Mouse (Mus musculus): Measurements from ENCODE around the gene Large2. TPM values are rescaled to one million over a fixed set of nuclear protein-coding genes. Genes with fewer than 3 reads are reported as not detected.

Gene Large2
- total RNA-seq, 1 experiment from 2014 or later: 1.8 TPM

- peak; percentile 91 for ATAC-seq (replicated peaks; ENCODE audit: low read depth, poor library complexity, severe bottlenecking)
These were observed 492 bp upstream of the Large2 start for GRCm38 (mm10) chr2:92375099-92375623.

GRCm38 (mm10) chr2:92373437-92373813 is 1.2 kb downstream of the Large2 start:
- ATAC-seq (replicated peaks; ENCODE audit: low read depth, poor library complexity, severe bottlenecking): no peak

- no peak for ATAC-seq (replicated peaks; ENCODE audit: low read depth, poor library complexity, severe bottlenecking)
These were observed 1.8 kb downstream of the Large2 start for GRCm38 (mm10) chr2:92372767-92373436.

GRCm38 (mm10) chr2:92371971-92372690 is 2.5 kb downstream of the Large2 start:
- ATAC-seq (replicated peaks; ENCODE audit: low read depth, poor library complexity, severe bottlenecking): no peak

GRCm38 (mm10) chr2:92370821-92371805 is 3.6 kb downstream of the Large2 start:
- ATAC-seq (replicated peaks; ENCODE audit: low read depth, poor library complexity, severe bottlenecking): no peak

GRCm38 (mm10) chr2:92370375-92370774 is 4.3 kb downstream of the Large2 start:
- ATAC-seq (replicated peaks; ENCODE audit: low read depth, poor library complexity, severe bottlenecking): no peak

- ATAC-seq (replicated peaks; ENCODE audit: low read depth, poor library complexity, severe bottlenecking): no peak
These were observed 7.2 kb downstream of the Large2 start for GRCm38 (mm10) chr2:92367383-92368029.

- no peak for ATAC-seq (replicated peaks; ENCODE audit: low read depth, poor library complexity, severe bottlenecking)
These were observed 9.1 kb downstream of the Large2 start for GRCm38 (mm10) chr2:92365568-92365967.

- ATAC-seq (replicated peaks; ENCODE audit: low read depth, poor library complexity, severe bottlenecking): no peak
These were observed 10.6 kb downstream of the Large2 start for GRCm38 (mm10) chr2:92364086-92364485.

GRCm38 (mm10) chr2:92362571-92363228 is 12.0 kb downstream of the Large2 start:
- no peak for ATAC-seq (replicated peaks; ENCODE audit: low read depth, poor library complexity, severe bottlenecking)

GRCm38 (mm10) chr2:92361795-92362194 is 12.9 kb downstream of the Large2 start:
- ATAC-seq (replicated peaks; ENCODE audit: low read depth, poor library complexity, severe bottlenecking): no peak

- ATAC-seq (replicated peaks; ENCODE audit: low read depth, poor library complexity, severe bottlenecking): no peak
These were observed 13.8 kb downstream of the Large2 start for GRCm38 (mm10) chr2:92360893-92361292.

GRCm38 (mm10) chr2:92360186-92360823 is 14.4 kb downstream of the Large2 start:
- ATAC-seq (replicated peaks; ENCODE audit: low read depth, poor library complexity, severe bottlenecking): no peak

- ATAC-seq (replicated peaks; ENCODE audit: low read depth, poor library complexity, severe bottlenecking): no peak
These were observed 15.4 kb downstream of the Large2 start for GRCm38 (mm10) chr2:92359301-92359700.

GRCm38 (mm10) chr2:92354224-92354623 is 20.4 kb downstream of the Large2 start:
- no peak for ATAC-seq (replicated peaks; ENCODE audit: low read depth, poor library complexity, severe bottlenecking)

- ATAC-seq (replicated peaks; ENCODE audit: low read depth, poor library complexity, severe bottlenecking): no peak
These were observed 21.3 kb downstream of the Large2 start for GRCm38 (mm10) chr2:92353402-92353801.

GRCm38 (mm10) chr2:92350686-92351085 is 24.0 kb downstream of the Large2 start:
- no peak for ATAC-seq (replicated peaks; ENCODE audit: low read depth, poor library complexity, severe bottlenecking)

- ATAC-seq (replicated peaks; ENCODE audit: low read depth, poor library complexity, severe bottlenecking): no peak
These were observed 24.9 kb downstream of the Large2 start for GRCm38 (mm10) chr2:92349589-92350425.

Measured in common myeloid progenitor, adult 5-6 weeks (primary cell).